Mouse (Mus musculus) cortical plate, adult 2 months (tissue): Measurements from ENCODE around the gene Vdac1.

Experiments used
- CTCF ChIP-seq: fragments of 200-500 bp; IDR thresholded peaks from 2 replicates; pipeline ENCODE4 v1.5.1; 2011; ENCODE audit warnings: mild to moderate bottlenecking, control low read depth, low read length; ENCODE audit not compliant: insufficient read depth; ENCODE audit errors: extremely low read depth
- POLR2A ChIP-seq: fragments of 200-500 bp; IDR thresholded peaks from 2 replicates; pipeline ENCODE4 v1.6.1; 2011; ENCODE audit warnings: mild to moderate bottlenecking, low read length, control low read depth; ENCODE audit not compliant: insufficient read depth; ENCODE audit errors: extremely low read depth

- TF ChIP-seq POLR2A (0 out of 2 replicates have a peak, but pooled peaks have one; percentile 20), CTCF (peak; percentile 92)
Measured at GRCm38 (mm10) chr11:52345939-52346634, 14.6 kb upstream of the Vdac1 start.
